Mouse (Mus musculus) small intestine, adult 2 months (tissue): ENCODE results near the gene Cngb1. TPM values are rescaled to one million over a fixed set of nuclear protein-coding genes. Genes with fewer than 3 reads are reported as not detected.
A peak's percentile ranks its signal among the peaks of the same experiment; 100 is the strongest.

Source experiments
- H3K27ac ChIP-seq: fragments of 200-500 bp; 2 replicates; pipeline ENCODE4 v1.5.1; 2012; ENCODE audit warnings: low read depth, low read length, control low read depth, inconsistent platforms; ENCODE audit not compliant: insufficient read depth
- H3K27me3 ChIP-seq: fragments of 200-500 bp; 2 replicates; pipeline ENCODE4 v1.6.1; 2012; ENCODE audit warnings: mild to moderate bottlenecking, moderate library complexity, low read length, inconsistent platforms; ENCODE audit not compliant: control insufficient read depth, insufficient read depth
- H3K36me3 ChIP-seq: fragments of 200-500 bp; 2 replicates; pipeline ENCODE4 v1.6.1; 2012; ENCODE audit warnings: mild to moderate bottlenecking, low read length, control low read depth, inconsistent platforms; ENCODE audit not compliant: control insufficient read depth, insufficient read depth
- H3K4me1 ChIP-seq: fragments of 200-500 bp; 2 replicates; pipeline ENCODE4 v1.6.1; 2012; ENCODE audit warnings: low read length, inconsistent platforms, mixed read lengths; ENCODE audit not compliant: control insufficient read depth, insufficient read depth, insufficient read length
- H3K4me3 ChIP-seq: fragments of 200-500 bp; 2 replicates; pipeline ENCODE4 v1.5.1; 2012; ENCODE audit warnings: low read depth, mild to moderate bottlenecking, control low read depth, inconsistent platforms, low read length, moderate library complexity
- CTCF ChIP-seq: fragments of 200-500 bp; IDR thresholded peaks from 2 replicates; pipeline ENCODE4 v1.5.1; 2012; ENCODE audit warnings: low read depth, mild to moderate bottlenecking, control low read depth, inconsistent platforms, low read length, moderate library complexity, mixed read lengths; ENCODE audit not compliant: insufficient replicate concordance, insufficient read length; ENCODE audit errors: extremely low read depth
- POLR2A ChIP-seq: fragments of 200-500 bp; IDR thresholded peaks from 2 replicates; pipeline ENCODE4 v1.6.1; 2012; ENCODE audit warnings: low read depth, mild to moderate bottlenecking, control low read depth, inconsistent platforms, low read length, moderate library complexity
- WGBS: fragments of 180-500 bp; shearing (Covaris S2); methylation state at CpG from one replicate; pipeline ENCODE4 v1.1.7; 2018; 5-methylcytosine and 5-hydroxymethylcytosine counted together
- polyA plus RNA-seq: library from polyadenylated mRNA; depleted of rRNA; stranded (reverse); fragments of >200 nt; gene quantifications from 2 replicates; pipeline ENCODE4 v1.2.3, GENCODE M21; 2012

The Cngb1 gene
- polyA plus RNA-seq, 1 experiment, result 0.15 TPM

- no peaks in the 10 kb centered on the region for H3K27me3 ChIP-seq
- WGBS, result under 1% methylated on average over 80 of the region's 80 CpGs
- peak; percentile 64 for TF ChIP-seq CTCF
- TF ChIP-seq POLR2A, result peak; percentile 96
- H3K4me1 ChIP-seq, result peaks cover 2% of the 10 kb centered on the region; the same call in 1 of the 2 replicates
- H3K4me3 ChIP-seq, result peak within 1 kb of the TSS; percentile 94
- H3K36me3 ChIP-seq, result peaks cover 31% of the 10 kb centered on the region
- peak within 1 kb of the TSS; percentile 96 for H3K27ac ChIP-seq
Measured at GRCm38 (mm10) chr8:95331720-95332436, 25.5 kb upstream of the Cngb1 start, which contains the start of the genes Zfp319 and Usb1. Zfp319 (minus strand) TSS chr8:95331950. Usb1 (plus strand) TSS chr8:95332284.

- Histone ChIP-seq H3K36me3 (peaks cover 37% of the 10 kb centered on the region), H3K27me3 (no peaks in the 10 kb centered on the region), H3K4me3 (peak overlapping the region; percentile 94), H3K4me1 (peaks cover 2% of the 10 kb centered on the region; the same call in 1 of the 2 replicates), H3K27ac (peak overlapping the region; percentile 82)
- 1% methylated on average over 38 of the region's 38 CpGs for WGBS
- no peak; the same call in 1 of the 2 replicates for TF ChIP-seq POLR2A
Measured at GRCm38 (mm10) chr8:95331156-95331719, 24.9 kb upstream of the Cngb1 start.

GRCm38 (mm10) chr8:95330367-95330766 lies 24.0 kb upstream of the Cngb1 start:
- H3K27me3 ChIP-seq, result no peaks in the 10 kb centered on the region
- H3K27ac ChIP-seq, result no peak overlapping the region
- H3K4me1 ChIP-seq, result peaks cover 2% of the 10 kb centered on the region; the same call in 1 of the 2 replicates
- WGBS, result 41% methylated on average over 1 of the region's 1 CpGs
- TF ChIP-seq CTCF (no peak), POLR2A (no peak)
- peaks cover 41% of the 10 kb centered on the region for H3K36me3 ChIP-seq
- H3K4me3 ChIP-seq, result no peak overlapping the region

- 95% methylated on average over 46 of the region's 46 CpGs for WGBS
- Histone ChIP-seq H3K27me3 (no peaks in the 10 kb centered on the region), H3K36me3 (peaks cover 31% of the 10 kb centered on the region), H3K4me1 (peaks cover 2% of the 10 kb centered on the region; the same call in 1 of the 2 replicates), H3K27ac (no peak overlapping the region), H3K4me3 (no peak overlapping the region)
- TF ChIP-seq POLR2A (no peak), CTCF (no peak)
Measured at GRCm38 (mm10) chr8:95327866-95328465, 21.6 kb upstream of the Cngb1 start.

- no peaks in the 10 kb centered on the region for H3K27me3 ChIP-seq
- H3K4me3 ChIP-seq, result no peak overlapping the region
- WGBS, result 83% methylated on average over 5 of the region's 5 CpGs
- no peak overlapping the region for H3K27ac ChIP-seq
- no peak for TF ChIP-seq POLR2A
- TF ChIP-seq CTCF, result no peak
- H3K36me3 ChIP-seq, result peaks cover 31% of the 10 kb centered on the region
- H3K4me1 ChIP-seq, result peaks cover 2% of the 10 kb centered on the region; the same call in 1 of the 2 replicates
Measured at GRCm38 (mm10) chr8:95326822-95327221, 20.4 kb upstream of the Cngb1 start.

GRCm38 (mm10) chr8:95324646-95325045 lies 18.3 kb upstream of the Cngb1 start:
- 68% methylated on average over 5 of the region's 5 CpGs for WGBS
- Histone ChIP-seq H3K36me3 (peaks cover 31% of the 10 kb centered on the region), H3K27ac (no peak overlapping the region), H3K4me1 (peaks cover 3% of the 10 kb centered on the region), H3K27me3 (no peaks in the 10 kb centered on the region), H3K4me3 (no peak overlapping the region)
- TF ChIP-seq POLR2A, result no peak
- no peak for TF ChIP-seq CTCF

- Histone ChIP-seq H3K27ac (no peak overlapping the region), H3K27me3 (no peaks in the 10 kb centered on the region), H3K4me3 (no peak overlapping the region), H3K4me1 (peaks cover 3% of the 10 kb centered on the region), H3K36me3 (peaks cover 19% of the 10 kb centered on the region)
- no peak for TF ChIP-seq CTCF
- no peak for TF ChIP-seq POLR2A
- 76% methylated on average over 3 of the region's 3 CpGs for WGBS
Measured at GRCm38 (mm10) chr8:95323201-95323600, 16.8 kb upstream of the Cngb1 start.
